In genomic region chrX:73685629-73686028, GRCm38 (mm10) we compare ENCODE assay signal across 11 mouse cellular contexts. TPM values are rescaled to one million over a fixed set of nuclear protein-coding genes. Genes with fewer than 3 reads are reported as not detected.
A peak's percentile ranks its signal among the peaks of the same experiment; 100 is the strongest.
DNase-seq lines count a peak whose midpoint lies in the region; ATAC-seq and TF ChIP-seq lines count a peak whose summit lies in the region.
"Had no signal": no experiment of that assay in that cellular context is flagged by ENCODE, and none has a peak within 500 bp of the region (broad histone marks: within the 10 kb centered on the region; RNA-seq: fewer than 3 reads in every experiment).

No protein-coding gene starts in this region.

- no peak overlapping the region for H3K4me3 ChIP-seq in hindbrain, postnatal 0 days (ENCODE audit: low read length)
- H3K4me3 ChIP-seq in hindbrain, embryonic 13.5 days, result no peak overlapping the region
- H3K4me3 ChIP-seq in heart, embryonic 11.5 days (ENCODE audit: low read depth, low read length), result no peak overlapping the region
- H3K4me3 ChIP-seq: hindbrain, embryonic 10.5 days; liver, embryonic 12.5 days had no signal

- no peak overlapping the region for H3K27ac ChIP-seq in hindbrain, postnatal 0 days
- no peak overlapping the region for H3K27ac ChIP-seq in hindbrain, embryonic 13.5 days
- H3K27ac ChIP-seq in heart, embryonic 11.5 days (ENCODE audit: low read depth, low read length), result peak overlapping the region; percentile 76
- H3K27ac ChIP-seq: hindbrain, embryonic 10.5 days; liver, embryonic 12.5 days had no signal

- no peaks in the 10 kb centered on the region for H3K4me1 ChIP-seq in hindbrain, postnatal 0 days (ENCODE audit: insufficient read depth, low read length)
- no peaks in the 10 kb centered on the region for H3K4me1 ChIP-seq in hindbrain, embryonic 13.5 days (replicated peaks)
- no peaks in the 10 kb centered on the region; the same call in 1 of the 2 replicates for H3K4me1 ChIP-seq in heart, embryonic 11.5 days (ENCODE audit: control insufficient read depth, insufficient read depth, low read length)
- H3K4me1 ChIP-seq: hindbrain, embryonic 10.5 days; liver, embryonic 12.5 days had no signal

- no peak overlapping the region for H3K4me2 ChIP-seq in hindbrain, postnatal 0 days (ENCODE audit: low read depth, low read length)
- no peak overlapping the region for H3K4me2 ChIP-seq in hindbrain, embryonic 13.5 days
- no peak overlapping the region for H3K4me2 ChIP-seq in heart, embryonic 11.5 days
- H3K4me2 ChIP-seq: liver, embryonic 12.5 days had no signal

- no peak overlapping the region for H3K9ac ChIP-seq in hindbrain, postnatal 0 days (replicated peaks; ENCODE audit: low read length)
- H3K9ac ChIP-seq in hindbrain, embryonic 13.5 days, result no peak overlapping the region
- no peak overlapping the region for H3K9ac ChIP-seq in heart, embryonic 11.5 days (ENCODE audit: low read depth, low read length)
- H3K9ac ChIP-seq: liver, embryonic 12.5 days had no signal

- peaks cover 8% of the 10 kb centered on the region; the same call in 1 of the 2 replicates for H3K36me3 ChIP-seq in hindbrain, postnatal 0 days (ENCODE audit: insufficient read depth, low read length)
- peaks cover 58% of the 10 kb centered on the region for H3K36me3 ChIP-seq in hindbrain, embryonic 13.5 days
- no peaks in the 10 kb centered on the region for H3K36me3 ChIP-seq in heart, embryonic 11.5 days (ENCODE audit: control insufficient read depth, insufficient read depth, low read length)

- no peak for TF ChIP-seq CTCF in hindbrain, postnatal 0 days (IDR thresholded peaks at IDR 0.05; ENCODE audit: low read depth)

- no peak for DNase-seq in hindbrain, postnatal 0 days (ENCODE audit: low spot score)
- peak; percentile 75 to 76 for DNase-seq in adrenal gland, postnatal 36 days
- peak; percentile 65 to 84 for DNase-seq in kidney, postnatal 36 days
- no peak for DNase-seq in liver
- DNase-seq in thymus, postnatal 25 days, result no peak

- WGBS in hindbrain, postnatal 0 days, result 56% methylated on average over 3 of the region's 3 CpGs
- 71% methylated on average over 3 of the region's 3 CpGs for WGBS in hindbrain, embryonic 13.5 days
- WGBS in heart, embryonic 11.5 days (ENCODE audit: insufficient replicate concordance), result 55% methylated on average over 3 of the region's 3 CpGs

- no peaks in the 10 kb centered on the region for H3K9me3 ChIP-seq in hindbrain, postnatal 0 days (ENCODE audit: low read length)
- no peaks in the 10 kb centered on the region for H3K9me3 ChIP-seq in hindbrain, embryonic 13.5 days
- H3K9me3 ChIP-seq in heart, embryonic 11.5 days (replicated peaks; ENCODE audit: control insufficient read depth, low read length), result no peaks in the 10 kb centered on the region
- H3K9me3 ChIP-seq: hindbrain, embryonic 10.5 days; liver, embryonic 12.5 days had no signal

- peak; percentile 43; the same call in 1 of the 2 replicates for ATAC-seq in hindbrain, postnatal 0 days
- ATAC-seq in hindbrain, embryonic 13.5 days (ENCODE audit: low FRiP score), result no peak
- no peak for ATAC-seq in heart, embryonic 11.5 days (replicated peaks; ENCODE audit: insufficient number of reproducible peaks, low FRiP score, low TSS enrichment)
- ATAC-seq in frontal cortex, adult (ENCODE audit: low TSS enrichment), result no peak
- ATAC-seq: liver, embryonic 12.5 days had no signal

- H3K27me3 ChIP-seq in hindbrain, postnatal 0 days (ENCODE audit: insufficient read depth, low read length), result no peaks in the 10 kb centered on the region
- no peaks in the 10 kb centered on the region for H3K27me3 ChIP-seq in hindbrain, embryonic 13.5 days
- H3K27me3 ChIP-seq in heart, embryonic 11.5 days (ENCODE audit: control insufficient read depth, insufficient read depth, low read length), result no peaks in the 10 kb centered on the region; the same call in 1 of the 2 replicates
- H3K27me3 ChIP-seq: CH12.LX; liver, embryonic 12.5 days had no signal

RNA-seq across cellular contexts. Expression of gene Slc6a8, which starts 12.7 kb away (rescaled TPM):
- total RNA-seq in hindbrain, postnatal 0 days (2014; rRNA removed), result 60.6 and 61.1 TPM in 2 replicates
- polyA plus RNA-seq in hindbrain, postnatal 0 days (2015; fragmentation: Nextera tagmentation; extraction: Ambion mirVana), result 7.6 and 8.2 TPM in 2 replicates
- 7.0 and 7.3 TPM in 2 replicates for polyA plus RNA-seq in hindbrain, embryonic 13.5 days (2015; fragmentation: Nextera tagmentation; extraction: Ambion mirVana)
- 100 to 1,000 TPM in 1 of 2 experiments, 10 to 100 TPM in 1; 62.6 to 126 TPM for total RNA-seq in adrenal gland, postnatal 36 days (2021)
- 6.9 and 8.2 TPM in 2 replicates for polyA plus RNA-seq in heart, embryonic 11.5 days (2014; fragmentation: Nextera tagmentation; extraction: Ambion mirVana)

RNA-seq across cellular contexts. Expression of gene Pnck, which starts 25.7 kb away (rescaled TPM):
- 109 and 116 TPM in 2 replicates for total RNA-seq in hindbrain, postnatal 0 days (2014; rRNA removed)
- 145 and 149 TPM in 2 replicates for polyA plus RNA-seq in hindbrain, postnatal 0 days (2015; fragmentation: Nextera tagmentation; extraction: Ambion mirVana)
- 107 and 116 TPM in 2 replicates for polyA plus RNA-seq in hindbrain, embryonic 13.5 days (2015; fragmentation: Nextera tagmentation; extraction: Ambion mirVana)
- 1 to 10 TPM; 6.9 to 7.0 TPM for total RNA-seq in adrenal gland, postnatal 36 days (2021)
- polyA plus RNA-seq in heart, embryonic 11.5 days (2014; fragmentation: Nextera tagmentation; extraction: Ambion mirVana), result 11.1 and 12.2 TPM in 2 replicates
- total RNA-seq: CH12.LX had no signal

RNA-seq across cellular contexts. Expression of gene Bcap31, which starts 30.3 kb away (rescaled TPM):
- 50.1 and 50.6 TPM in 2 replicates for total RNA-seq in hindbrain, postnatal 0 days (2014; rRNA removed)
- polyA plus RNA-seq in hindbrain, postnatal 0 days (2015; fragmentation: Nextera tagmentation; extraction: Ambion mirVana), result 150 and 157 TPM in 2 replicates
- polyA plus RNA-seq in hindbrain, embryonic 13.5 days (2015; fragmentation: Nextera tagmentation; extraction: Ambion mirVana), result 128 and 138 TPM in 2 replicates
- 100 to 1,000 TPM; 278 to 286 TPM for total RNA-seq in adrenal gland, postnatal 36 days (2021)
- 171 and 188 TPM in 2 replicates for polyA plus RNA-seq in heart, embryonic 11.5 days (2014; fragmentation: Nextera tagmentation; extraction: Ambion mirVana)

RNA-seq across cellular contexts. Expression of gene Abcd1, which starts 30.8 kb away (rescaled TPM):
- 16.6 and 18.0 TPM in 2 replicates for total RNA-seq in hindbrain, postnatal 0 days (2014; rRNA removed)
- polyA plus RNA-seq in hindbrain, postnatal 0 days (2015; fragmentation: Nextera tagmentation; extraction: Ambion mirVana), result 8.4 and 8.5 TPM in 2 replicates
- 11.1 and 11.2 TPM in 2 replicates for polyA plus RNA-seq in hindbrain, embryonic 13.5 days (2015; fragmentation: Nextera tagmentation; extraction: Ambion mirVana)
- total RNA-seq in adrenal gland, postnatal 36 days (2021), result 10 to 100 TPM; 21.6 to 31.5 TPM
- polyA plus RNA-seq in heart, embryonic 11.5 days (2014; fragmentation: Nextera tagmentation; extraction: Ambion mirVana), result 8.1 and 9.2 TPM in 2 replicates

RNA-seq across cellular contexts. Expression of gene Dusp9, which starts 46.4 kb away (rescaled TPM):
- total RNA-seq in hindbrain, postnatal 0 days (2014; rRNA removed), result 2.3 and 3.3 TPM in 2 replicates
- polyA plus RNA-seq in hindbrain, postnatal 0 days (2015; fragmentation: Nextera tagmentation; extraction: Ambion mirVana), result 1.1 and 1.3 TPM in 2 replicates
- polyA plus RNA-seq in hindbrain, embryonic 13.5 days (2015; fragmentation: Nextera tagmentation; extraction: Ambion mirVana), result 1.1 and 1.2 TPM in 2 replicates
- total RNA-seq in adrenal gland, postnatal 36 days (2021), result 1 to 10 TPM in 1 of 2 experiments, under 1 TPM in 1; 0.49 to 2.0 TPM
- polyA plus RNA-seq in heart, embryonic 11.5 days (2014; fragmentation: Nextera tagmentation; extraction: Ambion mirVana), result 2.8 and 5.4 TPM in 2 replicates

Comparison
In these comparisons a context has a peak if more than half of its experiments do, and no peak if none do; other contexts are left out.
1. DNase-seq: peak in adrenal gland, postnatal 36 days (2 of 2) and kidney, postnatal 36 days (2 of 2); none in hindbrain, postnatal 0 days (single experiment), liver (single experiment) and thymus, postnatal 25 days (single experiment).